Mouse (Mus musculus) embryo, embryonic 11.5 days (tissue): ENCODE measurements around the gene Il4ra.

Experiments
- DNase-seq: peaks from one replicate; pipeline ENCODE4 v3.0.0-alpha.2; 2012; ENCODE audit warnings: low read depth, low spot score

The Il4ra gene

GRCm38 (mm10) chr7:125572737-125573136 is 20.8 kb downstream of the Il4ra start:
- no peak for DNase-seq

GRCm38 (mm10) chr7:125573849-125574248 is 21.9 kb downstream of the Il4ra start:
- DNase-seq = no peak

DNA sequence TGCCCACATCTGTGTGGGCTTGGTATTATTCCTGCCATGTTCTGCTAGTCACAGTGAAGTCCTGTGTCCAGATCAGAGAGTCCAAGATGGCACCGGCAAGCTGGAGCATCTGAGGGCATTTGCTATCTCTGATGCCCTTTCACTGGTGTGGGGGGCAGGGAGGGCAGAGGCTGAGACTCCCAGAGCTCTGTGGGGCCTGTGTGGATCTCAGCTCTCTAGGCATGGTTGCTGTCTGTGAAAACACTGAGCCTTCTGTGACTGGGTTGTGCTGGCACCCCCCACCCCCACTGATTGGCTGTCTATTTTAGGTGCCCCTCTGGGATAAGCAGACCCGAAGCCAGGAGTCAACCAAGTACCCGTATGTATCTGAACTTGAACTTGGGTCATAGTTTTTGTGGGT is 22.9 kb downstream of the Il4ra start:
- no peak for DNase-seq

GRCm38 (mm10) chr7:125575738-125576540 is 24.0 kb downstream of the Il4ra start:
- DNase-seq = no peak

GRCm38 (mm10) chr7:125576982-125577381 is 25.1 kb downstream of the Il4ra start:
- DNase-seq = no peak

DNA sequence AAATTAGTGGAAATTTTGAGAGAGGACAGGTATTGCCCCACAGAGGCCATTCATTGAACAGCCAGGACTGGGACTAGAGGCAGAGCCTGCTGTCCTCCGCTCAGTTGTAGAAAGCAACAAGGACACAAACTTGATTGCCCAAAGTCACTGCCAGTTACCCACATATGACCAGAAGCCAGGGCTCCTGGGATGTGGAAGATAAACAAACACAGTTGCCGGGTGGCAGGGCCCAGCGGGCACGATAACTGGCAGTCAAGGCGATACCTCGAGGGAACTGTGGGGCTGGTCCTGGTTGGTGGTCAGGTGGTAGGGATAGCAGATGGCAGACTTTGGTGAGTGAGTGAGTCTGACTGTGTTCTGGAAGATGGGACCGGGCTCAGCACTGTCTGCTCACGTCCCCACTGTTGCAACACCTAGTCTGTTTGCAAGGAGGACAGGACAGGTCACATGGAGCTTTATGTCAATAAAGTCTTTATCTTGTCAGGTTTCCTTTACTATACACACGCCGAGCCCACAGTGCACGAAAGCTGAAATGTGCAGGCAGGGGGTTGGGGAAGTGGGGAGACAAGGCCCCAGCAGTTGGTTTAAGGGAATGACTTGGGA is 25.7 kb downstream of the Il4ra start:
- no peak for DNase-seq

DNA sequence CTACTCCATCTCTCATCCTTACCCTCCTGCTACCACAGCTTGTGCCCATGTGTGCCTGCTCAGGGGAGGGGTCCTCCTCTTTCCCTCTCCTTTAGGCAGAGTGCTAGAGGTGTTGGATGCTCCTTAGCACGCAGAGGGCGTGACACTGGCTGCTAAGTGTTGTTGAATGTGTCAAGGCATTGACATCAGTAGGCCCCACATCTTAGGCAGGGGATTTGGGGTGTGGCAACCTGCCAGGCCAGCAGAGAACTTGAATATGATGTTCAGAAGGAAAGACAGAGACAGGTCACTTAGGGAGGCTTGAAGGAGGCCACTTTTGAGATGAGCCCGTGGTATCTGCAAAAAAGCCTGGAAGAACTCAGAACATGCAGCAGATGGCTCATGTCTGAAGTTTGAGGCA is 26.2 kb downstream of the Il4ra start:
- no peak for DNase-seq

GRCm38 (mm10) chr7:125579545-125580219 is 27.8 kb downstream of the Il4ra start:
- no peak for DNase-seq

GRCm38 (mm10) chr7:125580220-125580549 is 28.3 kb downstream of the Il4ra start:
- DNase-seq = no peak

DNA sequence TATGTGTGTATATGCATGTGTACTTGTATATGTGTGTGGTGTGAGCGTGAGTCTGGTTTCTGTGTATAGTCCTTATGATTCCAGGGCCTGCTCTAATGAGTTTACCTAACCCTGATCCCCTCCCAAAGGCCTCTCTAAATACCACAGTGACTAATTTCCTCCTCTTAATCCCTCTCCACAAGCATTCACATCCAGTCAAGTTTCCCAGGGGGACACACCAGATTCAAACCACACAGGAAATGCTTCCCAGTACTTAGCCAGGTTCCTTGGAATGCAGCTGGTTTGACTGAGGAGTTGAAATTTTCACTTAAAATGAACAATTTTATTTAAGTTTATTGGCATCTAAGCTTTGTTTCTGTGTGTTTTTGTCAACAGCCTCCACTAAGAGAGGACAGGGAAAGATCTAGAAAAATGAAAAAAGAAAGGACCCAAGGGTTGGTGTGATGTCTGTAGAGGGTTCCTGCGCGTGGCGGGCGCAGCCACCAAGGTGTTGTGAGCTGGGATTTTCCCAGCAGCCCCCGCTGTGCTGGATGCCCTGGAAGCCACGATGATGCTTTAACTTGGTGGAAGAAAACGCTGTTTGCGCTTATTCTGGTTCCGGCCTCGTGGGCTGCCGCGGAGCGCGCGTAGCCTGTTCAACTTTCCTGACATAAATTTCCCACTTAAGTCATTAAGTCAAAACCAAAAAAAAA is 28.9 kb downstream of the Il4ra start:
- DNase-seq = no peak

- DNase-seq = peak; percentile 68
These were observed 29.4 kb downstream of the Il4ra start for GRCm38 (mm10) chr7:125581317-125581672.

DNA sequence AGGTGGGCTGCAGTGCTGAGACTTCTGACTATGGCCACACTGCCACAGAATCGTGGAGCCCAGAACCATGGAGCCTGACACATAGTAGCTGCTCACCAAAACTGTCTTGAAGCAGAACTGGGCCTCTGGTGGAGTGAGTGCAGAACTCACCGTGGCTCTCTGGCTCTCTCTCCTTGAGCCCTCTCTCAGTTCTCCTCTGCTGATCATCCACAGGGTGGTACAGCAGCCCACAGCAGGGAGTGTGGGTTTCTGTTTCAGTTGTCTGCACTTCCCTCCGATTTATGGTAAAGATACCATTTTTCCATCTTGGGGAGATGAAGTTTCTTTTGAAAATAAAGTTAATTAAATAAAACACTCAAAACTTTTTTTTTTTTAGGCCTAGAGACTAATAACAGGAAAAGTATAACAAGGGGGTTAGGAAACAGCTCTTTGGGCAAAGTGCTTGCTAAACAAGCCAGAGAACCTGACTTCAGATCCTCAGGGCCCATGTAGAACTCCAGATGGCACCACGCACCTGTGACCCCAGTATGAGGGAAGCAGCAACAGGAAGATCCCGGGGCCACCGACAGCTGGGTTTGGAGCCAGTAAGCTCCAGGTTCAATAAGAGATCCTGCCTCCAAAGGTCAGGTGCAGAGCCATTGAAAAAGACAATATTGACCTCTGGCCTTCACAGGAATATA is 31.5 kb downstream of the Il4ra start:
- DNase-seq = no peak

DNA sequence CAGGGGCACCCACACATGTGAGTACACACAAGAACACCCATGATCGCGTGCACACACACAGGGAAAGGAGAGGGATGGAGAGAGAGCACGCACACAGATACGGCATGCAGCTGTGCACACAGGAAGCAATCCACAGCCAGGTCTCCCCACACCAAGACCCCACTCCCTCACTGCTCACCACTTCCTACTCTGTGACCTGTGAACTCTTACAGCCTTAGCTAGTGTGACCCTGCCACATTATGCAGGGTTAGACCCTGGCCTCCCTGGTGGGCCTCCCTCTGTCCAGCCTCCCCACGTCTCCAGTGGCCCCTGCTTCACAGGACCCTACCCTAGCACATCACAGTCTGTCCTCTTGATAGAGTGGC is 32.1 kb downstream of the Il4ra start:
- DNase-seq = no peak

- no peak for DNase-seq
These were observed 34.4 kb downstream of the Il4ra start for GRCm38 (mm10) chr7:125586355-125586754.

GRCm38 (mm10) chr7:125588721-125589120 is 36.8 kb downstream of the Il4ra start:
- DNase-seq = no peak

- no peak for DNase-seq
These were observed 38.0 kb downstream of the Il4ra start for GRCm38 (mm10) chr7:125589896-125590295.

- no peak for DNase-seq
These were observed 41.9 kb downstream of the Il4ra start for GRCm38 (mm10) chr7:125593831-125594230.

DNA sequence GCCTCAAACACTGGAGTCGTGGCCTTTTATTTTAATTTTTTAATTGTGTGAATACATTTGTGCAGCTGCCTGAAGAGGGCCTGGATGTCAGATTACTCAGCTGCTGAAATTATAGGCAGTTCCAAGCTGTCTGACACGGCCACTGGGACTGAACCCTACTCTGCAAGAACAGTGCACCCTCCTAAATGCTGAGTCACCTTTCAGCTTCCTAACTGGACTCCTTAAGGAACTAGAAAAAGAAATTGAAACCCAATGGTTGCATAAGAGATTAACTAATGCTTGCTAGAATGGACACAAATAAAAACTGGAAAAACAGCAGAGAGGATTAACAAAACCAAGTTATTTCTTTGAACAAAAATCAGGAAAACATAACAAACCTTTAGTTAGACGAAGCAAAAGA is 44.5 kb downstream of the Il4ra start:
- no peak for DNase-seq

DNA sequence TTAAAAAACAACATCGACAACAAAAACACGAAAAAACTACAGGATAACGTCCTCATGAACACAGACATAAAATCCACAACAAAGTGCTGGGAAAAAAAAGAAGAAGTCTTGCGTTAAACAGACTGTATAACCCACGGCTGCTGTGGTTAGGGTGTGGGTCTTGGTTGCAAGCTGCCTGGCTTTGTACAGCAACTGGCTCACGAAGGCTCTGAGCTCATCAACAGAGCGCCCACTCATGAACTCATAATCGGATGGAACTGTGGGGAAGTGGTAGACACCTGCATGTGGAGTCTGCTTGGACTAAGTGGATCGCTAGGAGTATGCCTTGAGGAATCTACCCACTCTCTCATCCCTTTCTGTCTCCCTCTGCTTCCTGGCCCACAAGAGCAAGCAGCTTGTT is 45.2 kb downstream of the Il4ra start:
- DNase-seq = no peak

DNA sequence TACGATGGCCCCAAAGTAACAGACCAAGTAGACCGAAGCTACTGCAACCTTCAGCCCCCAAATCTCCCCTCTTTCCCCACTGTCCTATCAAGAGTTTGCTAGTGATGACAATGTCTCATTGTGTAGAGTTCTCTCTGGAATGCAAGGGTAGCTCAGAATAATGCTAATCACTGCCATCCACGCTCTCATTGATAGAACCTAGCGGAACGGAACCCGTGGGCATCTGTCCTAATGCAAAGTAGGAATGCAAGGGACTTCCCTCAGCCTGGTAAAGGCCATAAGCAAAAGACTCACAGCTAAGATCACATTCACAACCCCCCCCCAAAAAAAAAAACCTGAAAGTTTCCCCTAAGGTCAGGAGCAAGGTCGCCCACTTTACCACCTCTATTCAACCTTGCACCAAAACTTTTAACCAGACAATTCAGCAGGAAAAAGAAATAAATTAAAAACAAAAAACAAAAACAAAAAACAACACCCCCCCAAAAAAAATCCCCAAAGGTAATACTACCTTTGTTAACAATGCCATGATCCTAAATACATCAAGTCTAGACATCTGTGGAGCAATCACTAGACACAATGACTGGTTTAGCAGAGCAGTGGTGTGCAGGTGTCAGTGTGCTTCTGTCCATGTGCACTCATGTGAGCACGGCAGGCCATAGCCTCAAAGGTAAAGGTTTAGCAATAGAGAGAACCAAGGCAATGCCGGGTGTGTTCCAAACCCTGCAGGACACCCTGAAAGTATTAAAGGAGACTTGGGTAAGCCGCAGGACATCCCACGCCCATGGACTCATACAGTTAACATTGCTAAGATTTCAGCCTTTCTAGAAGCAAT is 45.8 kb downstream of the Il4ra start:
- DNase-seq = no peak

DNA sequence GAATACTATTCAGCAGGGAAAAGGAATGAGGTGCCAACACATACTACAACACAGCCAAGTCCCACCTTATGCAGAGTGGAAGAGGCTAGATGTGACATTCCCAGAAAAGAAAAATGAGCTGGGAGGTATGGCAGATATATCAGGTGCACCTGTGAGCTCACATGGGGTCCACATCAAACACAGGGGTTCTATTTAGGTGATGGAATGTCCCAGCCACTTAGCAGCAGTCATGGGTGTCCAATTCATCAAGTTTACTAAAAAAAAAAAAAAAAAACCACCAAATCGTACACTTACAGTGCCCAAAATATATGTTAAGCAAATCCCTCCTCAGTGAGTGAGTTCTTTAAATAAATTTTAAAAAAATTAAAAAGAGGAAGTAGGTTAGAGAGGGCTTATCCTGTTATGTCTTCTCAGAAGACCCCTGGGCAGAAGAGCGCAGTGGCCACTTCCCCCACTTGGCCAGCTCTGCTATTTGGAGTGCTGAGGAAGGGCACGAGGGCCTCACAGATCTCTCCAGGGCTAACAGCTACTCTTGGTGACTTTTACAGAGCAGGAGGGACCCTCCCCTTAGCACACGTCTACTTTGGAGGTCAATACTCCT is 47.6 kb downstream of the Il4ra start:
- DNase-seq = no peak
